ENCODE assay signal across 21 mouse cellular contexts in the genomic region with DNA sequence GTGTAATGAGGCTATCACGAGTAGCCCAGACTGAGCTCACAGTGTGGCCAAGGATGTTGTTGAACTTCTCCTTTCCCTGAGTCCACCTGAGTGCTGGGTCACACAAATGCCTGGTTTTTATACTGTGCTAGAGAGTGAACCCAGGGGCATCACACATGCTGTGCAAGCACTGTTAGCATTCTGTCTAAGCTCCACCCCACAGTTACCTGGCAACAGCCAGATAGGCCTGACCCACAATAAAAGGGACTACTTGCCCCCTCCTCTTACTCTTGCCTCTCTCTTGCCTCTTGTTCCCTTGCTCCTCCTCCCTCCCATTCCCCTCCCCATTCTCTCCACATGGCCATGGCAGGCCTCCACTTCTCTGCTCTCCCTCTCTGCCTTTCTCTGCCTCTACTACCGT. TPM values are rescaled to one million over a fixed set of nuclear protein-coding genes. Genes with fewer than 3 reads are reported as not detected.
DNase-seq lines count a peak whose midpoint lies in the region; ATAC-seq and TF ChIP-seq lines count a peak whose summit lies in the region.
"Had no signal": no experiment of that assay in that cellular context is flagged by ENCODE, and none has a peak within 500 bp of the region (broad histone marks: within the 10 kb centered on the region; RNA-seq: fewer than 3 reads in every experiment).

No protein-coding gene starts in this region.

- no peak overlapping the region for H3K4me2 ChIP-seq in forebrain, embryonic 12.5 days
- H3K4me2 ChIP-seq in forebrain, postnatal 0 days (ENCODE audit: low read depth) = no peak overlapping the region
- H3K4me2 ChIP-seq in hindbrain, embryonic 13.5 days = no peak overlapping the region
- no peak overlapping the region for H3K4me2 ChIP-seq in hindbrain, postnatal 0 days (ENCODE audit: low read depth, low read length)
- H3K4me2 ChIP-seq in stomach, embryonic 15.5 days = no peak overlapping the region
- no peak overlapping the region for H3K4me2 ChIP-seq in stomach, postnatal 0 days (replicated peaks; ENCODE audit: low read depth)

- no peak overlapping the region for H3K4me3 ChIP-seq in forebrain, embryonic 12.5 days (replicated peaks)
- no peak overlapping the region for H3K4me3 ChIP-seq in forebrain, postnatal 0 days (ENCODE audit: low read depth, low read length)
- H3K4me3 ChIP-seq in hindbrain, embryonic 13.5 days = no peak overlapping the region
- no peak overlapping the region for H3K4me3 ChIP-seq in hindbrain, postnatal 0 days (ENCODE audit: low read length)
- H3K4me3 ChIP-seq in stomach, embryonic 15.5 days (replicated peaks) = no peak overlapping the region
- no peak overlapping the region for H3K4me3 ChIP-seq in stomach, postnatal 0 days (ENCODE audit: low read depth, low read length)
- H3K4me3 ChIP-seq: layer of hippocampus, adult 2 months had no signal

- H3K27ac ChIP-seq in forebrain, embryonic 12.5 days = no peak overlapping the region
- H3K27ac ChIP-seq in forebrain, postnatal 0 days (ENCODE audit: low read depth, low read length) = no peak overlapping the region
- no peak overlapping the region for H3K27ac ChIP-seq in hindbrain, embryonic 13.5 days
- H3K27ac ChIP-seq in hindbrain, postnatal 0 days = no peak overlapping the region
- H3K27ac ChIP-seq in stomach, embryonic 15.5 days = no peak overlapping the region
- H3K27ac ChIP-seq in stomach, postnatal 0 days (replicated peaks) = no peak overlapping the region
- H3K27ac ChIP-seq: layer of hippocampus, adult 2 months; liver, embryonic 14.5 days had no signal

- 28% methylated on average over 2 of the region's 2 CpGs for WGBS in forebrain, embryonic 12.5 days
- 13% methylated on average over 2 of the region's 2 CpGs for WGBS in forebrain, postnatal 0 days
- 8% methylated on average over 2 of the region's 2 CpGs for WGBS in hindbrain, embryonic 13.5 days
- 17% methylated on average over 2 of the region's 2 CpGs for WGBS in hindbrain, postnatal 0 days
- 50% methylated on average over 2 of the region's 2 CpGs for WGBS in stomach, embryonic 15.5 days
- 40% methylated on average over 2 of the region's 2 CpGs for WGBS in stomach, postnatal 0 days

- peaks cover 5% of the 10 kb centered on the region; the same call in 1 of the 2 replicates for H3K4me1 ChIP-seq in forebrain, embryonic 12.5 days
- H3K4me1 ChIP-seq in forebrain, postnatal 0 days (ENCODE audit: insufficient read depth) = no peaks in the 10 kb centered on the region
- no peaks in the 10 kb centered on the region for H3K4me1 ChIP-seq in hindbrain, embryonic 13.5 days (replicated peaks)
- no peaks in the 10 kb centered on the region for H3K4me1 ChIP-seq in hindbrain, postnatal 0 days (ENCODE audit: insufficient read depth, low read length)
- no peaks in the 10 kb centered on the region for H3K4me1 ChIP-seq in stomach, embryonic 15.5 days
- H3K4me1 ChIP-seq in stomach, postnatal 0 days (replicated peaks; ENCODE audit: control insufficient read depth, insufficient read depth) = no peaks in the 10 kb centered on the region

- no peak for TF ChIP-seq EP300 in stomach, postnatal 0 days (optimal IDR thresholded peaks at IDR 0.05)

- no peak for DNase-seq in forebrain, postnatal 0 days
- no peak for DNase-seq in hindbrain, postnatal 0 days (ENCODE audit: low spot score)
- no peak for DNase-seq in stomach, postnatal 0 days (ENCODE audit: low spot score)
- DNase-seq in gastrocnemius, postnatal 25 days = no peak
- DNase-seq: adrenal gland, adult 8-10 months; cerebellum, adult 9-10 months; gastrocnemius, postnatal 10 days; heart, postnatal 36 days; kidney, adult 8-10 months; kidney, postnatal 14 days; layer of hippocampus, postnatal 36 days; retina, postnatal 1 day; right cerebral cortex, postnatal 4 days; thymus, postnatal 14 days had no signal

- peaks cover 74% of the 10 kb centered on the region for H3K36me3 ChIP-seq in forebrain, embryonic 12.5 days (replicated peaks)
- peaks cover 55% of the 10 kb centered on the region for H3K36me3 ChIP-seq in forebrain, postnatal 0 days (ENCODE audit: insufficient read depth)
- H3K36me3 ChIP-seq in hindbrain, embryonic 13.5 days = peaks cover 80% of the 10 kb centered on the region
- peaks cover 51% of the 10 kb centered on the region for H3K36me3 ChIP-seq in hindbrain, postnatal 0 days (ENCODE audit: insufficient read depth, low read length)
- H3K36me3 ChIP-seq in stomach, embryonic 15.5 days = peaks cover 7% of the 10 kb centered on the region
- H3K36me3 ChIP-seq in stomach, postnatal 0 days (ENCODE audit: control insufficient read depth, insufficient read depth, low read length) = peaks cover 16% of the 10 kb centered on the region

- no peak overlapping the region for H3K9ac ChIP-seq in forebrain, embryonic 12.5 days
- H3K9ac ChIP-seq in forebrain, postnatal 0 days = no peak overlapping the region
- no peak overlapping the region for H3K9ac ChIP-seq in hindbrain, embryonic 13.5 days
- no peak overlapping the region for H3K9ac ChIP-seq in hindbrain, postnatal 0 days (replicated peaks; ENCODE audit: low read length)
- no peak overlapping the region for H3K9ac ChIP-seq in stomach, embryonic 15.5 days
- H3K9ac ChIP-seq in stomach, postnatal 0 days (ENCODE audit: low read length) = no peak overlapping the region
- H3K9ac ChIP-seq: liver, embryonic 14.5 days had no signal

- no peaks in the 10 kb centered on the region for H3K9me3 ChIP-seq in forebrain, embryonic 12.5 days
- no peaks in the 10 kb centered on the region for H3K9me3 ChIP-seq in forebrain, postnatal 0 days (ENCODE audit: low read length)
- H3K9me3 ChIP-seq in hindbrain, embryonic 13.5 days = no peaks in the 10 kb centered on the region
- no peaks in the 10 kb centered on the region for H3K9me3 ChIP-seq in hindbrain, postnatal 0 days (ENCODE audit: low read length)
- H3K9me3 ChIP-seq in stomach, embryonic 15.5 days = no peaks in the 10 kb centered on the region
- no peaks in the 10 kb centered on the region for H3K9me3 ChIP-seq in stomach, postnatal 0 days (ENCODE audit: control insufficient read depth, low read length)

- no peak for TF ChIP-seq CTCF in forebrain, postnatal 0 days (IDR thresholded peaks at IDR 0.05; ENCODE audit: low read depth)
- no peak for TF ChIP-seq CTCF in hindbrain, postnatal 0 days (IDR thresholded peaks at IDR 0.05; ENCODE audit: low read depth)
- TF ChIP-seq CTCF in stomach, postnatal 0 days (IDR thresholded peaks at IDR 0.05; ENCODE audit: low read depth) = no peak

- no peaks in the 10 kb centered on the region for H3K27me3 ChIP-seq in forebrain, embryonic 12.5 days
- H3K27me3 ChIP-seq in forebrain, postnatal 0 days (ENCODE audit: insufficient read depth, low read length) = no peaks in the 10 kb centered on the region
- H3K27me3 ChIP-seq in hindbrain, embryonic 13.5 days = no peaks in the 10 kb centered on the region
- H3K27me3 ChIP-seq in hindbrain, postnatal 0 days (ENCODE audit: insufficient read depth, low read length) = no peaks in the 10 kb centered on the region
- no peaks in the 10 kb centered on the region for H3K27me3 ChIP-seq in stomach, embryonic 15.5 days (replicated peaks)
- no peaks in the 10 kb centered on the region for H3K27me3 ChIP-seq in stomach, postnatal 0 days (ENCODE audit: control insufficient read depth, insufficient read depth, low read length)
- H3K27me3 ChIP-seq: CH12.LX had no signal

- peak; percentile 46; the same call in 1 of the 2 replicates for ATAC-seq in forebrain, embryonic 12.5 days (ENCODE audit: low FRiP score)
- no peak; the same call in 1 of the 2 replicates for ATAC-seq in forebrain, postnatal 0 days
- peak; percentile 54; the same call in 1 of the 2 replicates for ATAC-seq in hindbrain, embryonic 13.5 days (ENCODE audit: low FRiP score)
- no peak for ATAC-seq in hindbrain, postnatal 0 days
- ATAC-seq in stomach, embryonic 15.5 days (ENCODE audit: insufficient read depth, low FRiP score, low read depth) = 0 out of 2 replicates have a peak, but pooled peaks have one; percentile 35
- ATAC-seq in stomach, postnatal 0 days (ENCODE audit: low FRiP score, low TSS enrichment) = no peak
- ATAC-seq in cerebellum, adult (ENCODE audit: insufficient number of reproducible peaks, low FRiP score, low TSS enrichment) = no peak

RNA-seq across cellular contexts. Expression of gene Rel, which starts 48.4 kb away (rescaled TPM):
- 0.33 and 0.57 TPM in 2 replicates for polyA plus RNA-seq in forebrain, embryonic 12.5 days (2016; fragmentation: Nextera tagmentation; extraction: Ambion mirVana)
- 0.46 and 0.48 TPM in 2 replicates for total RNA-seq in forebrain, postnatal 0 days (2014; rRNA removed)
- polyA plus RNA-seq in forebrain, postnatal 0 days (2015; fragmentation: Nextera tagmentation; extraction: Ambion mirVana) = 0.33 and 0.39 TPM in 2 replicates
- 0.43 and 0.54 TPM in 2 replicates for polyA plus RNA-seq in hindbrain, embryonic 13.5 days (2015; fragmentation: Nextera tagmentation; extraction: Ambion mirVana)
- total RNA-seq in hindbrain, postnatal 0 days (2014; rRNA removed) = 0.68 and 1.0 TPM in 2 replicates
- polyA plus RNA-seq in hindbrain, postnatal 0 days (2015; fragmentation: Nextera tagmentation; extraction: Ambion mirVana) = 0.58 and 0.59 TPM in 2 replicates
- polyA plus RNA-seq in stomach, embryonic 15.5 days (2015; fragmentation: Nextera tagmentation; extraction: Ambion mirVana) = 1.2 and 1.3 TPM in 2 replicates
- polyA plus RNA-seq in stomach, postnatal 0 days (2015; fragmentation: Nextera tagmentation; extraction: Ambion mirVana) = 0.77 and 0.78 TPM in 2 replicates
- total RNA-seq in gastrocnemius, postnatal 25 days (2021) = 1 to 10 TPM; 2.2 to 2.5 TPM

RNA-seq across cellular contexts. Expression of gene Pex13, which starts 56.6 kb away (rescaled TPM):
- polyA plus RNA-seq in forebrain, embryonic 12.5 days (2016; fragmentation: Nextera tagmentation; extraction: Ambion mirVana) = 42.8 and 45.9 TPM in 2 replicates
- 23.5 and 25.1 TPM in 2 replicates for total RNA-seq in forebrain, postnatal 0 days (2014; rRNA removed)
- polyA plus RNA-seq in forebrain, postnatal 0 days (2015; fragmentation: Nextera tagmentation; extraction: Ambion mirVana) = 24.9 and 26.0 TPM in 2 replicates
- 33.2 and 35.2 TPM in 2 replicates for polyA plus RNA-seq in hindbrain, embryonic 13.5 days (2015; fragmentation: Nextera tagmentation; extraction: Ambion mirVana)
- total RNA-seq in hindbrain, postnatal 0 days (2014; rRNA removed) = 16.1 and 19.5 TPM in 2 replicates
- 27.8 and 28.8 TPM in 2 replicates for polyA plus RNA-seq in hindbrain, postnatal 0 days (2015; fragmentation: Nextera tagmentation; extraction: Ambion mirVana)
- 25.6 and 31.9 TPM in 2 replicates for polyA plus RNA-seq in stomach, embryonic 15.5 days (2015; fragmentation: Nextera tagmentation; extraction: Ambion mirVana)
- polyA plus RNA-seq in stomach, postnatal 0 days (2015; fragmentation: Nextera tagmentation; extraction: Ambion mirVana) = 31.3 and 32.7 TPM in 2 replicates
- 10 to 100 TPM; 15.3 to 19.2 TPM for total RNA-seq in gastrocnemius, postnatal 25 days (2021)

RNA-seq across cellular contexts. Expression of gene Pus10, which starts 56.9 kb away (rescaled TPM):
- polyA plus RNA-seq in forebrain, embryonic 12.5 days (2016; fragmentation: Nextera tagmentation; extraction: Ambion mirVana) = 23.8 and 24.9 TPM in 2 replicates
- 17.8 and 18.0 TPM in 2 replicates for total RNA-seq in forebrain, postnatal 0 days (2014; rRNA removed)
- polyA plus RNA-seq in forebrain, postnatal 0 days (2015; fragmentation: Nextera tagmentation; extraction: Ambion mirVana) = 6.8 and 9.0 TPM in 2 replicates
- 11.8 and 14.0 TPM in 2 replicates for polyA plus RNA-seq in hindbrain, embryonic 13.5 days (2015; fragmentation: Nextera tagmentation; extraction: Ambion mirVana)
- 9.0 and 11.8 TPM in 2 replicates for total RNA-seq in hindbrain, postnatal 0 days (2014; rRNA removed)
- 7.8 and 8.5 TPM in 2 replicates for polyA plus RNA-seq in hindbrain, postnatal 0 days (2015; fragmentation: Nextera tagmentation; extraction: Ambion mirVana)
- 20.1 and 21.3 TPM in 2 replicates for polyA plus RNA-seq in stomach, embryonic 15.5 days (2015; fragmentation: Nextera tagmentation; extraction: Ambion mirVana)
- 11.1 and 12.3 TPM in 2 replicates for polyA plus RNA-seq in stomach, postnatal 0 days (2015; fragmentation: Nextera tagmentation; extraction: Ambion mirVana)
- total RNA-seq in gastrocnemius, postnatal 25 days (2021) = 10 to 100 TPM; 11.0 to 13.9 TPM

Comparison
In these comparisons a context has a peak if more than half of its experiments do, and no peak if none do; other contexts are left out.
1. ATAC-seq: peak in forebrain, embryonic 12.5 days (single experiment), hindbrain, embryonic 13.5 days (single experiment) and stomach, embryonic 15.5 days (single experiment); none in forebrain, postnatal 0 days (single experiment), hindbrain, postnatal 0 days (single experiment), stomach, postnatal 0 days (single experiment) and cerebellum, adult (single experiment).